Mouse (Mus musculus): Measurements from ENCODE around the gene Eipr1. TPM values are rescaled to one million over a fixed set of nuclear protein-coding genes. Genes with fewer than 3 reads are reported as not detected.
"Not testable (repeated sequence)": the region's sequence is repeated elsewhere in the genome, so short reads cannot be mapped to it uniquely, and the experiment has no call there.

Eipr1 gene
- polyA plus RNA-seq, 1 experiment = 16.9 TPM

- DNase-seq (ENCODE audit: low spot score) = no peak
These were observed 137.6 kb downstream of the Eipr1 start for GRCm38 (mm10) chr12:28889068-28889674.

GRCm38 (mm10) chr12:28891523-28891922, 139.9 kb downstream of the Eipr1 start:
- no peak for DNase-seq (ENCODE audit: low spot score)

DNA sequence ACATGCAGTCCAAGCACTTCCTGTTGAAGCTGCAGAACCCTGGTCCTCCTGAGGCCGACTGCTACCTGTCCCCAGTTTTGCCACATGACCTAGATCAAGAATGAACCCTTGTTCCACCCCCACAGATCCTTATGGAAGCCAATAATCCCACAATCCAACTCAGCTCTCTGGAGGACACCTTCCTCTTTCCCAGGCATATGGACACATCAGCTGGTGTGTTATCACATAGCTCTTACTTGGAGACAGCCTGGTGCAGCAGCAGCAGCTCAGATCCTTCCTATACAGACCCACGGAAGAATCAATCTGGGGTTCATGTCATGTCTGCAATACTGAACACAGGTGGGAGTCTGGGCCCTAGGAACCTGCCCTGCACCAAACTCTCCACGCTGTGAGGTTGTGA, 145.0 kb downstream of the Eipr1 start:
- no peak for DNase-seq (ENCODE audit: low spot score)

GRCm38 (mm10) chr12:28898307-28898706, 146.7 kb downstream of the Eipr1 start:
- DNase-seq (ENCODE audit: low spot score) = no peak

GRCm38 (mm10) chr12:28899696-28900095, 148.1 kb downstream of the Eipr1 start:
- DNase-seq (ENCODE audit: low spot score) = no peak

GRCm38 (mm10) chr12:28900341-28900740, 148.7 kb downstream of the Eipr1 start:
- DNase-seq (ENCODE audit: low spot score) = no peak

GRCm38 (mm10) chr12:28902132-28902531, 150.5 kb downstream of the Eipr1 start:
- no peak for DNase-seq (ENCODE audit: low spot score)

DNA sequence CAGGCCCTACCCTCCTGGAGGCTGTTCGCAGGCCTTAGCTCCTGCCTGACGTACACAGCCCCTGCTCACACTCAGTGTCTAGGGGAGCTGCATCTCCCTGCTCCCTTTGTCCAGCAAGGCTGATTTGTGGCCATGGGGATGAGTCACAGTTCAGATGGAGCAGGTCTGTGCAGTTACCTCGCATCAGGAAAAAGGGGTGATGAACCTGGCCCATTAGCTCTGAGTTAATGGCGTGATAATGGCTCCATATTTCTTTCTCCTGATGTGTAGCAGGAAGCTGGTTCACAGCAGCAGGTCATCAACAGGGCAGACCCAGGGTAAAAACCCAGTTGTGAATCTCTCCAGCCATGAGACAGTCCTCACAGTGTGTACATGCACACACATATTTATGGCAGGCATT, 151.5 kb downstream of the Eipr1 start:
- DNase-seq (ENCODE audit: low spot score) = no peak

- no peak for DNase-seq (ENCODE audit: low spot score)
These were observed 153.9 kb downstream of the Eipr1 start for GRCm38 (mm10) chr12:28905486-28905885.

DNA sequence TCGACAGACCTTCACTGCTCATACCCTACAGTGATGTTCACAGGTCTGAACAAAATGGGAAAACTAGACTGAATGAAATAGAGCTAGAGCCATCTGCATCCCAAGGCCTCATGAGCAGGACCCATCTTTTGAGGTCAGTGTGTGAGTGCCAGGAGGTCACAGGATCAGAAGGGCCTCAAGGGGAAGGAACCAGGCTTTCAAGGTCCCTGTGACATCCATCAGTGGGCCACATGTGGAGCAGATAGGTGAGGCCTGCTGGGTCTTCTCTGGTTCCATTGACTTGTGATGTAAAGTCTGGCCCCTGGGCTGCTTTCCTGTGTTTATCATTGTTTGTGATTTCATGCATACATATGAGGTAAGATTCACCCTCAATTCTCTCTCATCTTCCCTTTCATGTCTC, 154.4 kb downstream of the Eipr1 start:
- no peak for DNase-seq (ENCODE audit: low spot score)

DNA sequence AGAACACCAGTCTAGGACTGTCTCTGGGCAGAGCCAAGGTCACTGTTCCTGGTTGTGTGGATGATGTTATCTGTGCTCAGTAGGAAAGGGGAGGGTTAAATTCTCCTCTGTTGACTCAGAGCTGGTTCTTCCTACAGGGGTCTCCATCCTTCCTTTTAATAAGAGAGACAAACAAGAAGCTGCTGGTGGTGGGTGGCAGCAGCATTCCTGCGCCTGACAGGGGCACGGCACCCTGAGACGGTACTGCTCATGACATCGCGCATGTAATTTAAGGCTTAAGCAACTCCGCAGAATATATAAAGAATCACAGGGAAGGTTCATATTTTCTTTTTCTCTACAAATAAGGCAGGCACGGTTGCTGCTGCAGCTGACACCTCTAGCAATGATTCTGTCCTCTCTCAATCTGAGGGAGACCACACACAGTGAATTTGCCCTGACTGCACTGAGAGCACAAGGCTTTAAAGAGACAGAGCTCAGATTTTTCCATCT, 155.2 kb downstream of the Eipr1 start:
- DNase-seq (ENCODE audit: low spot score) = no peak

DNA sequence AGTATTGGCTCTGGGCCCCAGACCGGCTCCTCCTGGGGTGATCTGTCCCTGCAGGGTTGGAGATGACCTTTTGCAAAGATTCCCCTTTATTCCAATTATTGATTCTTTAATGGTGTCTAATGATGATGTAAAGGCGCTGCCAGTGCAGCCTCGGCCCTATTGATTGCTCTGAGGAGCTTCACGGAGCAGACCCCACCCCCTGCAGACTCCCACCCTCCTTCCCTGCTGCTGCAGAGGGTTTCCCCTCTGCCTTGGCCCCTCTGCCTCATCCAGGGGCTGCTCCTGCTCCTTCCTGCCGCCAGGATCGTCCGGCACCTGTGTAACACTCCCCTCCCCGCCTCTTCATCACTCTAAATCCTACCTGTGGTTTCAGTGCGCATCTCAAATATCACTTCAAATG, 156.2 kb downstream of the Eipr1 start:
- DNase-seq (ENCODE audit: low spot score) = no peak

DNA sequence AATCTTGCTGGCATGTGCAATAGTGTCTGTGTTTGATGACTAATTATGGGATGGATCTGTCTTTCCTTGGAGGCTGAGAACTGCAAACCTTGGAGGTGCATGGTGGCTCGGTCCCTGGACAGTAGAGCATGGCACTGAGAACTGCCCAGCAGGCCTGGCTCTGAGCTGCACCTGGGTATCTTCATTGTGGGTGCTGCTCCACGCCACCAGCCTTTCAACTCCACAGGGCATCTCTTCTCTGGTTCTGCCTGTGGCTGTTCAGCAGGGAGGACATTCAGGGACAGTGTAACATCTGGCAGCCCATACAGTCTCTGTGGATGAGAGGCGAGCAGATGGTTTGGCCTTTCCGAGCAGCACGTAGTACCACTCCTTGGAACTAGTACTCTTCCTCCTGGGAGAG, 158.2 kb downstream of the Eipr1 start:
- DNase-seq (ENCODE audit: low spot score) = no peak

- DNase-seq (ENCODE audit: low spot score) = no peak
These were observed 159.0 kb downstream of the Eipr1 start for GRCm38 (mm10) chr12:28910568-28910967.

- DNase-seq (ENCODE audit: low spot score) = no peak
These were observed 160.8 kb downstream of the Eipr1 start for GRCm38 (mm10) chr12:28912351-28912936.

DNA sequence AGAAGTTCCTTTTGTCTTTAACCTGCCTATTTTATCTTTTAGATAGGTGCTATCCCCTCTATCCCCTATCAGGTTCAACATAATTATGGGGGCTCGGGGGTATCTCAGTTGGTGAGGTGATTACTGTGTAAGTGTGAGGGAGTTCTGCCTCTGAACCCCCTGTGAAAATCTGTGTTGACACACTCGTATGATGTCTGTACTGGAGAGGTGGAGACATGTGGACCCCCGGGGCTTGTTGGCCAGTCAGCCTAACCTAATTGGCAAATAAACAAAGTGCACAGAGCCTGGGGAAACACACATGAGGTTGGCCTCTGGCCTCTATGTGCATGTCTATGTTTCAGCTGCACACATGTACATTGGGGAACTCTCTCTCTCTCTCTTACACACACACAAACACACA, 161.5 kb downstream of the Eipr1 start:
- DNase-seq (ENCODE audit: low spot score) = no peak

- not testable (repeated sequence) for DNase-seq (ENCODE audit: low spot score)
These were observed 162.5 kb downstream of the Eipr1 start for GRCm38 (mm10) chr12:28914056-28914455.

Other genes with a start within 250 kb of the Eipr1 start
- gene Dcdc2c, start 199.4 kb upstream of the Eipr1 start, polyA plus RNA-seq (2012; rRNA removed) = not detected in 2 replicates
- gene Allc, start 169.3 kb upstream of the Eipr1 start, polyA plus RNA-seq (2012; rRNA removed) = not detected in 2 replicates
- gene Colec11, start 128.4 kb upstream of the Eipr1 start, polyA plus RNA-seq (2012; rRNA removed) = 5.4 and 7.9 TPM in 2 replicates
- gene Rps7, start 115.8 kb upstream of the Eipr1 start, polyA plus RNA-seq (2012; rRNA removed) = 842 and 930 TPM in 2 replicates
- gene Rnaseh1, start 102.2 kb upstream of the Eipr1 start, polyA plus RNA-seq (2012; rRNA removed) = 16.9 and 25.3 TPM in 2 replicates
- 56.3 and 57.6 TPM in 2 replicates for gene Adi1, start 76.6 kb upstream of the Eipr1 start, polyA plus RNA-seq (2012; rRNA removed)
- gene Trappc12, start 1.3 kb upstream of the Eipr1 start, polyA plus RNA-seq (2012; rRNA removed) = 37.5 and 41.7 TPM in 2 replicates

All from urinary bladder, adult 2 months (tissue).